Comparison of ENCODE assay signal across 7 mouse cellular contexts in the genomic region with DNA sequence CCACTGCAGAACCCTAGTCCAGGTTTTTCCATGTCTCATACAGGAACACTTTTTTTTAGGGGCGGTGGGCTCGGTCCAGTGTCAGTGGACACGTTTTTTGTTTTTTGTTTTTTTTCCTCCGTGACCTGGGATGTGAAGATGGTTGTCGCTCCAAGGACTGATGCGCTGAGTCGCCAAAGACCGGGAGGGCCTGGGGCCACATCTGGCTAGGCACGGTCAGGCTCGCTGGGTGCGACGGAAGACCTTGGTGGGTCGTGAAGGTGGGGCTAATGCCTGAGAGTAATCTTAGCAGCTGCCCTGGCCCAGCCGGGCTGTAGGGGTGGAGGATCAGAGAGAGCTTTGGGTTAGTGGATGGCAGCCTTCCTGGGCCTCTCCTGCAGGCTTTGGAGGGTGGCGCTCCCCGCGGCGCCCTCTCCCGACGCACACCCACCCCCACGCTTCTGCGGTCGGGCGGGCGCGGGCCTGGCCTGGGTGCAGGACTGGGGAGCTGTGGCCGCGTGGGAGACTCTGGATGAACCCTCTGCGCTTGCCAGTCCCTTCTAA. TPM values are rescaled to one million over a fixed set of nuclear protein-coding genes. Genes with fewer than 3 reads are reported as not detected.
A peak's percentile ranks its signal among the peaks of the same experiment; 100 is the strongest.
DNase-seq lines count a peak whose midpoint lies in the region; ATAC-seq and TF ChIP-seq lines count a peak whose summit lies in the region.

No protein-coding gene starts in this region.

- no peak for TF ChIP-seq POLR2A in bone marrow macrophage, adult 2 months (IDR thresholded peaks at IDR 0.05; ENCODE audit: borderline replicate concordance, low read depth, low read length)

- H3K4me2 ChIP-seq in forebrain, embryonic 11.5 days (ENCODE audit: low read depth, low read length, severe bottlenecking): peak overlapping the region; percentile 98
- H3K4me2 ChIP-seq in hindbrain, postnatal 0 days (ENCODE audit: low read depth, low read length): peak overlapping the region; percentile 98

- peak; percentile 33 for DNase-seq in urinary bladder, postnatal 25 days (ENCODE audit: low spot score)
- DNase-seq in urinary bladder, postnatal 36 days (ENCODE audit: low spot score in 2 of 2): no peak
- peak; percentile 66 for DNase-seq in forebrain, embryonic 11.5 days (ENCODE audit: low spot score)
- DNase-seq in hindbrain, postnatal 0 days (ENCODE audit: low spot score): no peak
- peak; percentile 21 for DNase-seq in lung, postnatal 14 days
- DNase-seq in splenic B cell, adult 2 months (ENCODE audit: low read depth, low spot score): peak; percentile 28

- H3K4me1 ChIP-seq in bone marrow macrophage, adult 2 months (ENCODE audit: control insufficient read depth, insufficient read depth, low read length): peaks cover 32% of the 10 kb centered on the region
- peaks cover 35% of the 10 kb centered on the region for H3K4me1 ChIP-seq in forebrain, embryonic 11.5 days (replicated peaks; ENCODE audit: control insufficient read depth, insufficient read depth, low read length)
- H3K4me1 ChIP-seq in hindbrain, postnatal 0 days (ENCODE audit: insufficient read depth, low read length): peaks cover 38% of the 10 kb centered on the region

- H3K27me3 ChIP-seq in forebrain, embryonic 11.5 days (ENCODE audit: control insufficient read depth, insufficient read depth, low read length): no peaks in the 10 kb centered on the region
- H3K27me3 ChIP-seq in hindbrain, postnatal 0 days (ENCODE audit: insufficient read depth, low read length): no peaks in the 10 kb centered on the region
- no peaks in the 10 kb centered on the region for H3K27me3 ChIP-seq in splenic B cell, adult 2 months (ENCODE audit: control insufficient read depth, insufficient read depth, low read length, poor library complexity, severe bottlenecking)

- ATAC-seq in forebrain, embryonic 11.5 days (replicated peaks; ENCODE audit: low FRiP score): peak; percentile 9; the same call in 1 of the 2 replicates
- ATAC-seq in hindbrain, postnatal 0 days: no peak; the same call in 1 of the 2 replicates

- H3K4me3 ChIP-seq in bone marrow macrophage, adult 2 months (ENCODE audit: insufficient read depth, low read length): peak overlapping the region; percentile 98
- H3K4me3 ChIP-seq in forebrain, embryonic 11.5 days (ENCODE audit: low read depth, low read length): peak overlapping the region; percentile 93
- peak overlapping the region; percentile 87 for H3K4me3 ChIP-seq in hindbrain, postnatal 0 days (ENCODE audit: low read length)

- peak overlapping the region; percentile 93 for H3K9ac ChIP-seq in forebrain, embryonic 11.5 days (ENCODE audit: low read length)
- peak overlapping the region; percentile 92 for H3K9ac ChIP-seq in hindbrain, postnatal 0 days (replicated peaks; ENCODE audit: low read length)

- no peak for TF ChIP-seq CTCF in bone marrow macrophage, adult 2 months (IDR thresholded peaks at IDR 0.05; ENCODE audit: low read depth, low read length)
- no peak; the same call in 1 of the 2 replicates for TF ChIP-seq CTCF in hindbrain, postnatal 0 days (IDR thresholded peaks at IDR 0.05; ENCODE audit: low read depth)

- WGBS in forebrain, embryonic 11.5 days: under 1% methylated on average over 29 of the region's 29 CpGs
- under 1% methylated on average over 29 of the region's 29 CpGs for WGBS in hindbrain, postnatal 0 days

- peak overlapping the region; percentile 81 for H3K27ac ChIP-seq in bone marrow macrophage, adult 2 months (ENCODE audit: insufficient read depth, low read depth, low read length)
- H3K27ac ChIP-seq in forebrain, embryonic 11.5 days (ENCODE audit: low read depth, low read length): peak overlapping the region; percentile 86
- H3K27ac ChIP-seq in hindbrain, postnatal 0 days: peak overlapping the region; percentile 90

- H3K36me3 ChIP-seq in forebrain, embryonic 11.5 days (ENCODE audit: control insufficient read depth, insufficient read depth, low read length): no peaks in the 10 kb centered on the region; the same call in 1 of the 2 replicates
- no peaks in the 10 kb centered on the region for H3K36me3 ChIP-seq in hindbrain, postnatal 0 days (ENCODE audit: insufficient read depth, low read length)
- H3K36me3 ChIP-seq in splenic B cell, adult 2 months (ENCODE audit: control insufficient read depth, insufficient read depth, low read length, poor library complexity, severe bottlenecking): no peaks in the 10 kb centered on the region

- H3K9me3 ChIP-seq in forebrain, embryonic 11.5 days (ENCODE audit: control insufficient read depth, low read length): no peaks in the 10 kb centered on the region
- no peaks in the 10 kb centered on the region for H3K9me3 ChIP-seq in hindbrain, postnatal 0 days (ENCODE audit: low read length)

RNA-seq across cellular contexts. Expression of a gene that starts 0.8 kb away (rescaled TPM):
- polyA plus RNA-seq in bone marrow macrophage, adult 2 months (2012; ENCODE audit: insufficient read depth, insufficient read length, missing spikeins): 75.2 and 77.7 TPM in 2 replicates
- 52.7 and 67.0 TPM in 2 replicates for polyA plus RNA-seq in forebrain, embryonic 11.5 days (2014; fragmentation: Nextera tagmentation; extraction: Ambion mirVana)
- 277 and 287 TPM in 2 replicates for total RNA-seq in hindbrain, postnatal 0 days (2014; rRNA removed)
- 112 and 121 TPM in 2 replicates for polyA plus RNA-seq in hindbrain, postnatal 0 days (2015; fragmentation: Nextera tagmentation; extraction: Ambion mirVana)

RNA-seq across cellular contexts. Expression of a gene that starts 5.1 kb away (rescaled TPM):
- 7.9 and 12.7 TPM in 2 replicates for polyA plus RNA-seq in bone marrow macrophage, adult 2 months (2012; ENCODE audit: insufficient read depth, insufficient read length, missing spikeins)
- 30.2 and 31.8 TPM in 2 replicates for polyA plus RNA-seq in forebrain, embryonic 11.5 days (2014; fragmentation: Nextera tagmentation; extraction: Ambion mirVana)
- total RNA-seq in hindbrain, postnatal 0 days (2014; rRNA removed): 74.6 and 78.4 TPM in 2 replicates
- 50.0 and 51.2 TPM in 2 replicates for polyA plus RNA-seq in hindbrain, postnatal 0 days (2015; fragmentation: Nextera tagmentation; extraction: Ambion mirVana)

RNA-seq across cellular contexts. Expression of a gene that starts 7.7 kb away (rescaled TPM):
- 46.3 and 49.0 TPM in 2 replicates for polyA plus RNA-seq in bone marrow macrophage, adult 2 months (2012; ENCODE audit: insufficient read depth, insufficient read length, missing spikeins)
- polyA plus RNA-seq in forebrain, embryonic 11.5 days (2014; fragmentation: Nextera tagmentation; extraction: Ambion mirVana): 104 and 116 TPM in 2 replicates
- total RNA-seq in hindbrain, postnatal 0 days (2014; rRNA removed): 200 and 203 TPM in 2 replicates
- 99.2 and 101 TPM in 2 replicates for polyA plus RNA-seq in hindbrain, postnatal 0 days (2015; fragmentation: Nextera tagmentation; extraction: Ambion mirVana)

RNA-seq across cellular contexts. Expression of a gene that starts 29.1 kb away (rescaled TPM):
- 41.8 and 45.1 TPM in 2 replicates for polyA plus RNA-seq in bone marrow macrophage, adult 2 months (2012; ENCODE audit: insufficient read depth, insufficient read length, missing spikeins)
- 28.4 and 28.7 TPM in 2 replicates for polyA plus RNA-seq in forebrain, embryonic 11.5 days (2014; fragmentation: Nextera tagmentation; extraction: Ambion mirVana)
- total RNA-seq in hindbrain, postnatal 0 days (2014; rRNA removed): 41.5 and 44.4 TPM in 2 replicates
- polyA plus RNA-seq in hindbrain, postnatal 0 days (2015; fragmentation: Nextera tagmentation; extraction: Ambion mirVana): 17.1 and 17.8 TPM in 2 replicates

RNA-seq across cellular contexts. Expression of a gene that starts 29.4 kb away (rescaled TPM):
- 55.5 and 59.9 TPM in 2 replicates for polyA plus RNA-seq in bone marrow macrophage, adult 2 months (2012; ENCODE audit: insufficient read depth, insufficient read length, missing spikeins)
- polyA plus RNA-seq in forebrain, embryonic 11.5 days (2014; fragmentation: Nextera tagmentation; extraction: Ambion mirVana): 47.5 and 53.9 TPM in 2 replicates
- 81.0 and 87.7 TPM in 2 replicates for total RNA-seq in hindbrain, postnatal 0 days (2014; rRNA removed)
- 151 and 158 TPM in 2 replicates for polyA plus RNA-seq in hindbrain, postnatal 0 days (2015; fragmentation: Nextera tagmentation; extraction: Ambion mirVana)

Comparison
In these comparisons a context has a peak if more than half of its experiments do, and no peak if none do; other contexts are left out.
1. DNase-seq: peak in urinary bladder, postnatal 25 days (single experiment), forebrain, embryonic 11.5 days (single experiment), lung, postnatal 14 days (single experiment) and splenic B cell, adult 2 months (single experiment); none in urinary bladder, postnatal 36 days (0 of 2) and hindbrain, postnatal 0 days (single experiment).
2. Peak in every context shown above with its lines, with median percentiles within 50 percentile points of each other: H3K27ac ChIP-seq and H3K4me3 ChIP-seq.